Mouse (Mus musculus): ENCODE data around the gene Prps2. TPM values are rescaled to one million over a fixed set of nuclear protein-coding genes. Genes with fewer than 3 reads are reported as not detected.

Prps2 gene
- total RNA-seq (2023): 40.9 to 48.9 TPM (median 42.8 TPM) in 4 replicates

GRCm38 (mm10) chrX:167382047-167382853, at the start of gene Prps2:
TSS of gene Prps2 (minus strand) at chrX:167382749.

DNA sequence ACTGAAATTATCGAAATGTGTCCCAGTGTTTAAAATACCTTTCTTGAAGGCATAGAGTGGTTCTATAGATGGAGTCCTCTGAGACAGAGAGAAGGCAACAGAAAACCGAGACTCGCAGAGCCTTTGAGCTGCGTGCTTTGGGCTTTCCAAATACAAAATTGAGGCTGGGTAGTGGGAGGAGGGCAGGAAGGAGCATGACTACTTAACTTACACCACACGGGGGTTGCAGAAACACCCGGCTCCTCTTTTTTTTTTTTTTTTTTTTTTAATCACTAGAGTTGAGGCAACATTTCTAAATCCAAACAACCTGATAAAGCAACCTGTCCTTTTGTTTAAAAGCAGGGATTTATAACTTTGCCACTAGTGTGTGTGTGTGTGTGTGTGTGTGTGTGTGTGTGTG, 52.1 kb downstream of the Prps2 start, which contains the start of gene Tlr7:
TSS of gene Tlr7 (minus strand) at position 160 of the 400 bp plus-strand sequence.

Other genes starting within 250 kb of the Prps2 start
- gene Tmsb4x, start 173.4 kb downstream of the Prps2 start, total RNA-seq (2023): 3,204 to 3,411 TPM (median 3,325 TPM) in 4 replicates
- not detected in 4 replicates for gene Tlr8, start 118.4 kb downstream of the Prps2 start, total RNA-seq (2023)
- 34.2 to 43.2 TPM (median 39.4 TPM) in 4 replicates for gene Tlr7, start 52.2 kb downstream of the Prps2 start, total RNA-seq (2023)

All from B cell, adult 62 days (primary cell).